Mouse (Mus musculus) midbrain, embryonic 11.5 days (tissue): ENCODE measurements around the gene Gpm6b. TPM values are rescaled to one million over a fixed set of nuclear protein-coding genes. Genes with fewer than 3 reads are reported as not detected.

Experiments used
- ATAC-seq: fragments of 200-750 bp; cut with Nextera tagmentation; 2 replicates; pipeline ENCODE4 v1.8.0; 2017; ENCODE audit warnings: moderate TSS enrichment, moderate library complexity; ENCODE audit not compliant: low FRiP score
- DNase-seq: peaks from one replicate; pipeline ENCODE4 v3.0.0; 2015; ENCODE audit warnings: low spot score; ENCODE audit errors: missing footprints
- H3K27ac ChIP-seq: fragments of 300-500 bp; sonication (generic); 2 replicates; pipeline ENCODE4 v1.5.1; 2014; ENCODE audit warnings: low read depth, low read length
- H3K27me3 ChIP-seq: fragments of 300-500 bp; sonication (generic); 2 replicates; pipeline ENCODE4 v1.6.1; 2014; ENCODE audit warnings: mild to moderate bottlenecking, low read length, moderate library complexity, mixed read lengths; ENCODE audit not compliant: control insufficient read depth, insufficient read depth
- H3K36me3 ChIP-seq: fragments of 300-500 bp; sonication (generic); 2 replicates; pipeline ENCODE4 v1.6.1; 2014; ENCODE audit warnings: mild to moderate bottlenecking, low read length, moderate library complexity, mixed read lengths; ENCODE audit not compliant: control insufficient read depth, insufficient read depth
- H3K4me1 ChIP-seq: fragments of 300-500 bp; sonication (generic); 2 replicates; pipeline ENCODE4 v1.6.1; 2014; ENCODE audit warnings: low read length; ENCODE audit not compliant: control insufficient read depth, insufficient read depth
- H3K4me2 ChIP-seq: fragments of 300-500 bp; sonication (generic); 2 replicates; pipeline ENCODE4 v1.6.1; 2014; ENCODE audit warnings: mild to moderate bottlenecking, moderate library complexity
- H3K4me3 ChIP-seq: fragments of 300-500 bp; sonication (generic); 2 replicates; pipeline ENCODE4 v1.5.1; 2014; ENCODE audit warnings: low read depth, low read length
- H3K9ac ChIP-seq: fragments of 300-500 bp; sonication (generic); 2 replicates; pipeline ENCODE4 v1.6.1; 2014; ENCODE audit warnings: low read length
- H3K9me3 ChIP-seq: fragments of 300-500 bp; sonication (generic); 2 replicates; pipeline ENCODE4 v1.6.1; 2016; ENCODE audit warnings: low read length; ENCODE audit not compliant: control insufficient read depth
- WGBS: fragments of 180-500 bp; shearing (Covaris S2); extraction: QIAGEN DNeasy Blood & Tissue Kit; methylation state at CpG from one replicate; pipeline ENCODE4 v1.1.7; 2014; 5-methylcytosine and 5-hydroxymethylcytosine counted together
- polyA plus RNA-seq: library from polyadenylated mRNA; unstranded; fragments of >200 nt; fragmentation: Nextera tagmentation; extraction: Ambion mirVana; gene quantifications from 2 replicates; pipeline ENCODE4 v1.2.1, GENCODE M21; 2014

Gpm6b gene
- polyA plus RNA-seq, 1 experiment from 2014 or later = 102 TPM

- Histone ChIP-seq H3K9me3 (no peaks in the 10 kb centered on the region), H3K9ac (no peak overlapping the region), H3K27ac (no peak overlapping the region), H3K4me3 (no peak overlapping the region), H3K36me3 (no peaks in the 10 kb centered on the region), H3K27me3 (peaks cover 4% of the 10 kb centered on the region; the same call in 1 of the 2 replicates), H3K4me2 (no peak overlapping the region), H3K4me1 (no peaks in the 10 kb centered on the region)
- ATAC-seq = no peak
- WGBS = 90% methylated on average over 9 of the region's 9 CpGs
- DNase-seq = no peak
These were observed 100.2 kb downstream of the Gpm6b start for GRCm38 (mm10) chrX:166338784-166339520.

- 87% methylated on average over 4 of the region's 4 CpGs for WGBS
- Histone ChIP-seq H3K9ac (no peak overlapping the region), H3K36me3 (no peaks in the 10 kb centered on the region), H3K4me3 (no peak overlapping the region), H3K4me1 (no peaks in the 10 kb centered on the region), H3K4me2 (no peak overlapping the region), H3K9me3 (no peaks in the 10 kb centered on the region), H3K27ac (no peak overlapping the region), H3K27me3 (peaks cover 4% of the 10 kb centered on the region; the same call in 1 of the 2 replicates)
- ATAC-seq (no peak), DNase-seq (no peak)
These were observed 101.2 kb downstream of the Gpm6b start for GRCm38 (mm10) chrX:166339911-166340310.

GRCm38 (mm10) chrX:166341795-166342194 is 103.1 kb downstream of the Gpm6b start:
- H3K27ac ChIP-seq = no peak overlapping the region
- no peak overlapping the region for H3K9ac ChIP-seq
- H3K4me3 ChIP-seq = no peak overlapping the region
- H3K9me3 ChIP-seq = no peaks in the 10 kb centered on the region
- 92% methylated on average over 6 of the region's 6 CpGs for WGBS
- H3K4me1 ChIP-seq = no peaks in the 10 kb centered on the region
- no peak for DNase-seq
- no peak overlapping the region for H3K4me2 ChIP-seq
- no peak for ATAC-seq
- H3K27me3 ChIP-seq = 0 out of 2 replicates have a peak, but pooled peaks cover 2% of the 10 kb centered on the region
- no peaks in the 10 kb centered on the region for H3K36me3 ChIP-seq

- WGBS = 24% methylated on average over 10 of the region's 10 CpGs
- Histone ChIP-seq H3K4me3 (peak overlapping the region; percentile 39), H3K4me2 (peak overlapping the region; percentile 38), H3K9ac (peak overlapping the region; percentile 68), H3K27ac (peak overlapping the region; percentile 86), H3K4me1 (peaks cover 3% of the 10 kb centered on the region; the same call in 1 of the 2 replicates), H3K27me3 (0 out of 2 replicates have a peak, but pooled peaks cover 2% of the 10 kb centered on the region), H3K36me3 (no peaks in the 10 kb centered on the region), H3K9me3 (no peaks in the 10 kb centered on the region)
- ATAC-seq (peak; percentile 95), DNase-seq (peak; percentile 92)
These were observed 105.7 kb downstream of the Gpm6b start for GRCm38 (mm10) chrX:166344228-166345015.

- H3K27ac ChIP-seq = no peak overlapping the region
- no peaks in the 10 kb centered on the region for H3K36me3 ChIP-seq
- H3K4me2 ChIP-seq = peak overlapping the region; percentile 38
- no peak overlapping the region; the same call in 1 of the 2 replicates for H3K9ac ChIP-seq
- H3K9me3 ChIP-seq = no peaks in the 10 kb centered on the region
- H3K27me3 ChIP-seq = no peaks in the 10 kb centered on the region
- ATAC-seq = no peak
- H3K4me1 ChIP-seq = peaks cover 3% of the 10 kb centered on the region; the same call in 1 of the 2 replicates
- DNase-seq = no peak
- 74% methylated on average over 6 of the region's 6 CpGs for WGBS
- H3K4me3 ChIP-seq = peak overlapping the region; percentile 20
These were observed 109.4 kb downstream of the Gpm6b start for GRCm38 (mm10) chrX:166348086-166348485.

- Histone ChIP-seq H3K27ac (no peak overlapping the region), H3K4me3 (no peak overlapping the region), H3K27me3 (no peaks in the 10 kb centered on the region), H3K4me2 (peak overlapping the region; percentile 26; the same call in 1 of the 2 replicates), H3K36me3 (no peaks in the 10 kb centered on the region), H3K9ac (no peak overlapping the region), H3K4me1 (peaks cover 3% of the 10 kb centered on the region; the same call in 1 of the 2 replicates), H3K9me3 (no peaks in the 10 kb centered on the region)
- WGBS = 77% methylated on average over 4 of the region's 4 CpGs
- ATAC-seq (no peak), DNase-seq (no peak)
These were observed 109.9 kb downstream of the Gpm6b start for GRCm38 (mm10) chrX:166348634-166349033.

- peak; percentile 90 for DNase-seq
- Histone ChIP-seq H3K36me3 (no peaks in the 10 kb centered on the region), H3K9ac (no peak overlapping the region), H3K9me3 (no peaks in the 10 kb centered on the region), H3K4me1 (peaks cover 3% of the 10 kb centered on the region; the same call in 1 of the 2 replicates), H3K4me3 (no peak overlapping the region), H3K27ac (no peak overlapping the region), H3K4me2 (no peak overlapping the region), H3K27me3 (peaks cover 2% of the 10 kb centered on the region; the same call in 1 of the 2 replicates)
- 23% methylated on average over 6 of the region's 6 CpGs for WGBS
- peak; percentile 69 for ATAC-seq
These were observed 113.1 kb downstream of the Gpm6b start for GRCm38 (mm10) chrX:166351790-166352189.

- no peak for ATAC-seq
- Histone ChIP-seq H3K9me3 (no peaks in the 10 kb centered on the region), H3K27me3 (peaks cover 2% of the 10 kb centered on the region; the same call in 1 of the 2 replicates), H3K4me2 (no peak overlapping the region), H3K4me3 (no peak overlapping the region), H3K4me1 (peaks cover 3% of the 10 kb centered on the region; the same call in 1 of the 2 replicates), H3K36me3 (no peaks in the 10 kb centered on the region), H3K27ac (no peak overlapping the region), H3K9ac (no peak overlapping the region)
- 75% methylated on average over 2 of the region's 2 CpGs for WGBS
- DNase-seq = no peak
These were observed 114.7 kb downstream of the Gpm6b start for GRCm38 (mm10) chrX:166353412-166353811.

- WGBS = 81% methylated on average over 1 of the region's 1 CpGs
- ATAC-seq = no peak
These were observed 116.2 kb downstream of the Gpm6b start for GRCm38 (mm10) chrX:166354913-166355312.

More at GRCm38 (mm10) chrX:166354913-166355312, 116.2 kb downstream of the Gpm6b start:
- Histone ChIP-seq H3K4me3 (no peak overlapping the region), H3K27ac (no peak overlapping the region), H3K36me3 (no peaks in the 10 kb centered on the region), H3K27me3 (peaks cover 2% of the 10 kb centered on the region; the same call in 1 of the 2 replicates), H3K4me2 (no peak overlapping the region), H3K9ac (no peak overlapping the region), H3K9me3 (no peaks in the 10 kb centered on the region), H3K4me1 (no peaks in the 10 kb centered on the region)
- DNase-seq = no peak
